Mouse (Mus musculus) CH12.LX (cell line): Measurements from ENCODE around the gene Clic4.

Source experiments
- CTCF ChIP-seq, 2 experiments: IDR thresholded peaks in 1 of 2; conservative IDR thresholded peaks in 1 of 2; 2 replicates each; pipeline ENCODE4 v1.5.1; 2011 to 2012; ENCODE audit warnings: low read depth in 2 of 2, low read length in 2 of 2, improper control_type of control experiment in 1 of 2, inconsistent platforms in 1 of 2, mild to moderate bottlenecking in 1 of 2, moderate library complexity in 1 of 2
- EP300 ChIP-seq: IDR thresholded peaks from 2 replicates; pipeline ENCODE4 v1.6.1; 2011; ENCODE audit warnings: low read length, improper control_type of control experiment
- MAFK ChIP-seq: IDR thresholded peaks from 2 replicates; pipeline ENCODE4 v1.6.1; 2011; ENCODE audit warnings: low read length, improper control_type of control experiment; ENCODE audit not compliant: insufficient replicate concordance
- NELFE ChIP-seq: IDR thresholded peaks from 2 replicates; pipeline ENCODE4 v1.6.1; 2011; ENCODE audit warnings: low read depth, low read length, improper control_type of control experiment

GRCm38 (mm10) chr4:135317539-135317938, 44.9 kb upstream of the Clic4 start:
- TF ChIP-seq EP300 = no peak
- TF ChIP-seq CTCF (conservative IDR thresholded peaks at IDR 0.05 in 1 of 2, IDR thresholded peaks at IDR 0.05 in 1 of 2; ENCODE audit: low read depth in 2 of 2, low read length in 2 of 2) = no peak
- TF ChIP-seq MAFK = no peak
- TF ChIP-seq NELFE = no peak
